Mouse (Mus musculus) limb, embryonic 15.5 days (tissue): ENCODE measurements around the gene Zbtb20. TPM values are rescaled to one million over a fixed set of nuclear protein-coding genes. Genes with fewer than 3 reads are reported as not detected.
A peak's percentile ranks its signal among the peaks of the same experiment; 100 is the strongest.

ENCODE experiments used
- ATAC-seq: fragments of 200-750 bp; cut with Nextera tagmentation; 2 replicates; pipeline ENCODE4 v1.8.0; 2017; ENCODE audit warnings: low read depth, moderate TSS enrichment; ENCODE audit not compliant: insufficient number of reproducible peaks, low FRiP score, low TSS enrichment
- H3K27ac ChIP-seq: fragments of 300-500 bp; sonication (generic); 2 replicates; pipeline ENCODE4 v1.5.1; 2015; ENCODE audit warnings: moderate library complexity, mild to moderate bottlenecking, inconsistent platforms
- H3K27me3 ChIP-seq: fragments of 300-500 bp; sonication (generic); 2 replicates; pipeline ENCODE4 v1.6.1; 2015; ENCODE audit warnings: inconsistent platforms
- H3K36me3 ChIP-seq: fragments of 300-500 bp; sonication (generic); 2 replicates; pipeline ENCODE4 v1.6.1; 2015; ENCODE audit warnings: inconsistent platforms
- H3K4me1 ChIP-seq: fragments of 300-500 bp; sonication (generic); 2 replicates; pipeline ENCODE4 v1.6.1; 2015; ENCODE audit warnings: inconsistent platforms
- H3K4me2 ChIP-seq: fragments of 300-500 bp; sonication (generic); 2 replicates; pipeline ENCODE4 v1.6.1; 2015; ENCODE audit warnings: mild to moderate bottlenecking, inconsistent platforms
- H3K4me3 ChIP-seq: fragments of 300-500 bp; sonication (generic); 2 replicates; pipeline ENCODE4 v1.5.1; 2015; ENCODE audit warnings: mild to moderate bottlenecking, inconsistent platforms
- H3K9ac ChIP-seq: fragments of 300-500 bp; sonication (generic); 2 replicates; pipeline ENCODE4 v1.6.1; 2015; ENCODE audit warnings: inconsistent platforms
- H3K9me3 ChIP-seq: fragments of 300-500 bp; sonication (generic); 2 replicates; pipeline ENCODE4 v1.6.1; 2016; ENCODE audit warnings: inconsistent platforms
- WGBS: fragments of 180-500 bp; shearing (Covaris S2); methylation state at CpG from one replicate; pipeline ENCODE4 v1.1.7; 2015; 5-methylcytosine and 5-hydroxymethylcytosine counted together
- polyA plus RNA-seq: library from polyadenylated mRNA; unstranded; fragments of >200 nt; fragmentation: Nextera tagmentation; extraction: Ambion mirVana; gene quantifications from 2 replicates; pipeline ENCODE4 v1.2.1, GENCODE M21; 2015

Zbtb20 gene
- polyA plus RNA-seq, 1 experiment from 2014 or later, result 22.4 TPM

DNA sequence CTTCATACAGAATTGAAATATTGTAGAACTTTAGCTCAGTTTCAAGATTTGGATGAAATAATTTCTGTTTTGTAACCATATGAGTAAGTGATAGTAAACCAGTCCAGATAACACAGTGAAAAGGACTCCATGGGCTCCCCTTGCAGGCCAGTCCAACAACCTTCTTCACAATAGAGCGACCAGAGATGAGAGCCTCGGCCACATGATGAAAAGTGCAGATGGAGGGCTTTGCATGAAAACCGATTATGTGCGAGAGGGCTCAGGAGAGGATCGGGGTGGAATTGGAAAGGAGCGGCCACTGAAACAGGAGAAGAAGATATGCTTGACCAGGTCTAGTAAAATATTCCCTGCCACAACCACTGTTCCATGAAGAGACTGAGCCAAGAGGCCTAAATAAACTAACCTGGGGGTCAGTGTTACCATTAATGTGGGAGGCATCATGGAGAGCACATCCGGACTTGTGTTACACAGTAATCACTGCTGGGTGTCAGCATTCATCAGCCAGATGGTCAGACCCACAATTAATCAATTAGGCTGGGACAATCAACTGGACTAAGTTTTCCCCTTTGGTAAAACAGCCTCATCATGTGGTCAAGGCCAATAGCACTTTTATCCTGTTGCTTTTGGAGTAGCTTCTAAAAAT, 485.3 kb downstream of the Zbtb20 start:
- Histone ChIP-seq H3K27me3 (no peaks in the 10 kb centered on the region), H3K4me3 (no peak overlapping the region), H3K9me3 (no peaks in the 10 kb centered on the region), H3K9ac (no peak overlapping the region), H3K4me1 (peaks cover 12% of the 10 kb centered on the region), H3K27ac (no peak overlapping the region), H3K36me3 (no peaks in the 10 kb centered on the region), H3K4me2 (no peak overlapping the region)
- WGBS, result 80% methylated on average over 7 of the region's 7 CpGs
- ATAC-seq, result no peak

DNA sequence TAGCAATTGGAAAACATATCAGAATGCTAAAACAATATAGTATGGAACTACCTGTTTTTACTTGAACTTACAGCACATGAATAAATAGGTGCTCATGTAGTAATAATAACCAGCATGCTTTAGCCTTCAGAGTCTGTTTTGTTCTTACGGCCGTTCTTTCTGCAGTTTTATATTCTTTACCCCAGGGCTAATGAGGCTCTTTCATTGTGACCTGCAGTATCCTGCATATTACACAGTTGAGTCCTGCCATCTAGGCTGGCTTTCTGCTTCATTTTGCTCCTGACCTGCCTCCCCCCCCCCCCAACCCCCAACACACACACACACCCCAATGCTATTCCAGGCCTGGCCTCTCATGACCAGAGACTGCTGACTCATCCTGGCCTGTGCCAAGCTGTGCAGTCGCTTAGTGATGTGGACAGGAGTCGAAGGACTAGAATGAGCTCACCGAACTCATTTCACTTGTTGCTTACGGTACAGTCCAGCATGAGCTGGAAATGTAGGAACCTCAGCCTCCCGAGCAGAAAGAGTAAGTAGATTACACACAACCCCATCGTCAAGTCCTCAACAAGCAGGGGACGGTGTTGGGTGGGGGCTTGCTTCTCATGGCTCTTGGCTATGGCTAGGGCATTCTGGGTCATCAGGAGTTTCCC, 487.1 kb downstream of the Zbtb20 start:
- H3K4me3 ChIP-seq, result no peak overlapping the region
- no peak for ATAC-seq
- 62% methylated on average over 9 of the region's 9 CpGs for WGBS

DNA sequence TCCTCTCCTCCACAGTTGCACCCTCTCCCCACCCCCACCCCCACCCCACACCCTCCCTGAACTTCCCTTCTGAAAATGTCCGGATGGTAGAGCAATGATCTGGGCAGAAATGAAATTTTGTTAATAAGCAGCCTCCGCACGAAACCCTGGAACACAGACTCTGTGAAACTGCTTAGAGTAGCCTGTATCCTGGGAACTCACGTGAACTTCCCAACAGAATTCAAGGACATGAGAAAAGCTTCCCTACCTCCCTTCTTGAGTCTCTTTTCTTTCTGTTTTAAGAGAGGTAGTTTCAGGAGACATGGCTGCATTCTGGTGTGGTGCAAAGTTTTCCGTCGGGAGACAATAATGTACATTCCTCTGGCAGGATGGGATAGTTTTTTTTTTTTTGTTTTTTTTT, 487.6 kb downstream of the Zbtb20 start:
- 50% methylated on average over 6 of the region's 6 CpGs for WGBS

More for the DNA sequence above, 487.1 kb downstream of the Zbtb20 start:
- Histone ChIP-seq H3K4me2 (no peak overlapping the region), H3K9me3 (no peaks in the 10 kb centered on the region), H3K9ac (no peak overlapping the region), H3K4me1 (peaks cover 12% of the 10 kb centered on the region), H3K36me3 (no peaks in the 10 kb centered on the region), H3K27me3 (no peaks in the 10 kb centered on the region), H3K27ac (peak overlapping the region; percentile 8; the same call in 1 of the 2 replicates)

DNA sequence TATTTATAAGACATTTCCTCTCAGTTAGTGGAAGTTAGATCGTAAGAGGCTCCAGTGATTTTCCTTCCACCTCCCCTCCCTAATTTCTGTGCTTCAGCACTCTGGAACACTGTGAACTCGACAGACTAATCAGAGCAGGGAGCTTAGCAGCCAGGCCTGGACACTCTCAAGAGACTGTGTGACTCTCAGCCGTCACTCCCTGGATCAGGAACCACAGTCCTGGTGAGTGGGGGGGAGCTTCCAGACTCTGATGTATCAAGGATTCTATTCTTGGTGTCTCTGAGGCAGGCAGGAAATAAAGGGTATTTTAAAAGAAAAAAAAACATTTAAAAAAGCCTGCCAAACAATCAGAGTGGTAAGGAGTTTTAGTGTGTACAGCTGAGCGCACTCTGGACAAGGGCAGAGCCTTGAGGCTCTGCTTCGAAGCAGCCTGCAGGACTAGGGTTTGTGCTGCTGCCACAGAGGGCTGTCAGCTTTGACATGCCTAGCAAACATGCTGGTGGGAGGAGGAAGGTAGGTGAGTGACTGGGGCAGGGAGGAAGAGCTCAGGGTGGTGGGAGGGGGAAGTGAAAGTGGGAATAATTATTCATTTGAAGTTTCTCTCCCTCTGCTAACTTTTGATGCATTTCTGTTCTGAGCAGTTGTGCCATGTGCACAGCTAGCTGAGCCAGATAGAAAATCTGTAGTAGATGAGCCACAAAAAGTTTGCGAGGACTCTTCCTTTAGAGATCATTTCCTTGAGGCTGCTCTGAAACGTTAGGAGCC, 488.3 kb downstream of the Zbtb20 start:
- Histone ChIP-seq H3K4me3 (no peak overlapping the region), H3K9me3 (no peaks in the 10 kb centered on the region), H3K9ac (no peak overlapping the region), H3K4me2 (0 out of 2 replicates have a peak overlapping the region, but pooled peaks have one; percentile 5), H3K36me3 (no peaks in the 10 kb centered on the region), H3K27ac (peak overlapping the region; percentile 40), H3K4me1 (peaks cover 12% of the 10 kb centered on the region), H3K27me3 (no peaks in the 10 kb centered on the region)
- 26% methylated on average over 7 of the region's 7 CpGs for WGBS
- ATAC-seq, result no peak

More for the DNA sequence above, 487.6 kb downstream of the Zbtb20 start:
- no peaks in the 10 kb centered on the region for H3K36me3 ChIP-seq
- H3K27me3 ChIP-seq, result no peaks in the 10 kb centered on the region
- 0 out of 2 replicates have a peak overlapping the region, but pooled peaks have one; percentile 5 for H3K4me2 ChIP-seq
- H3K4me1 ChIP-seq, result peaks cover 12% of the 10 kb centered on the region
- no peaks in the 10 kb centered on the region for H3K9me3 ChIP-seq
- no peak for ATAC-seq
- no peak overlapping the region for H3K9ac ChIP-seq
- H3K4me3 ChIP-seq, result no peak overlapping the region
- peak overlapping the region; percentile 8; the same call in 1 of the 2 replicates for H3K27ac ChIP-seq

DNA sequence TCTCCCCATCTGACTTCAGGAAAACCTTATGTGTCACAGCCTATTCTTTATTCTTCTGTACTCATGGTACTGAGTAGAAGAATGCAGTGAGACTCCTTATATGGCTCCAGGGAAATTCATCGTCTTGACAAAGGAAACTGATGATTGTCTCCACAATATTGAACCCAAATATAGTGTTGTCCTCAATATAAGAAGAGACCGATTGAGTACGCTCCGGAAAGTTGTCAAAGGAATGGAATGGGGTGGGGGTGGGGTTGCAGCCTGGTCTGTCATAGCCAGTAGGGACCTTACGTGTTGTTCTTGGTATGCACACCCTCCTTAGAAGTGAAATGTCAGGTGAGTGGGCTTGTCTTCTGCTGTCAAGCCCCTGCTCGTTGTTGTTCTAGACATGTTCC, 488.8 kb downstream of the Zbtb20 start:
- Histone ChIP-seq H3K4me2 (no peak overlapping the region), H3K27ac (no peak overlapping the region; the same call in 1 of the 2 replicates), H3K9me3 (no peaks in the 10 kb centered on the region), H3K9ac (no peak overlapping the region), H3K36me3 (no peaks in the 10 kb centered on the region), H3K4me3 (no peak overlapping the region), H3K27me3 (no peaks in the 10 kb centered on the region), H3K4me1 (peaks cover 12% of the 10 kb centered on the region)
- 76% methylated on average over 6 of the region's 6 CpGs for WGBS
- ATAC-seq, result no peak; the same call in 1 of the 2 replicates

DNA sequence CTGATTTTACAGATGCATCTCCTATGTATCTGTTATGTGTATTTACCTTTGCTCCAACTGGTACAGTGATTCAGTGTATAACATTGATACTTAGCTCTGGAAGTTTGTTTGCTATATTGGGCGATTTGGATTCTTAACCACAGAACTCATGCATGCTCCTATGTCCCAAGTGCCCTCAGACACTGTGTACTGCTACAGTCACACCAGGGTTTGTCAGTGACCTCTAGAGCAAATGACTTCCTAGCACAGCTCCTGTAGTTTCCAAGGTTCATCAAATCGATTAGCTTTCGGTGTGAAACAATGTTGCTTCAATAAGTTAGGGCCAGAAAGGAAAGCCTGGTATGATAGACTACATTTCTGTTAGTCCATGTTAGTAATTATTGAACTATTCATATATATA, 489.6 kb downstream of the Zbtb20 start:
- Histone ChIP-seq H3K36me3 (no peaks in the 10 kb centered on the region), H3K4me2 (no peak overlapping the region), H3K4me1 (peaks cover 12% of the 10 kb centered on the region), H3K27ac (no peak overlapping the region), H3K9me3 (no peaks in the 10 kb centered on the region), H3K27me3 (no peaks in the 10 kb centered on the region), H3K4me3 (no peak overlapping the region), H3K9ac (no peak overlapping the region)
- 94% methylated on average over 3 of the region's 3 CpGs for WGBS
- no peak for ATAC-seq

DNA sequence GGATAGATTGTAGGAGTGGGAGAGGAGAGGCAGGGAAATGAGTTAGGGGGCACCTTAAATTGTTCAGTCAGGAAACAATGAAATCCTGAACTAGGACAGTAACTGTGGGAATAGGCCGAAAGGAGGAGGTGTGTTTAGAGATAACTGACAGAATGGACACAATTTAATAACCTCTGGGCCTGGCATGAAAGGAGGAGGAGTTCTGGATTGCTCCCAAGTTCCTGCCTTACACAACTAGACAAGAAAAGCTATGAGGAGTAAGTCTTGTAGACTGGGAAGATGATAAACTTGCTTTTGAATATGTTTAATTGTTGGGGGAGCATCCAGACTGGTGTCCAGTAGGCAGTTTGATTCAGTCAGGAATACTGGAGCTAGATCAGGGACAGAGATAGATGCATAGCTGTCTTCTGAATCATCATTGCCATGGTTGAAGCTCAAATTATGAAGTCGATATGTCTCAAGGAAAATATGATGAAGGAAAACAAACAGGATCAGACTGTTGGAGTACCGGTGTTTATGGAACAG, 494.9 kb downstream of the Zbtb20 start:
- Histone ChIP-seq H3K4me3 (no peak overlapping the region), H3K9ac (no peak overlapping the region), H3K27me3 (no peaks in the 10 kb centered on the region), H3K27ac (no peak overlapping the region), H3K4me1 (no peaks in the 10 kb centered on the region), H3K4me2 (no peak overlapping the region), H3K36me3 (no peaks in the 10 kb centered on the region), H3K9me3 (no peaks in the 10 kb centered on the region)
- ATAC-seq, result no peak
- 87% methylated on average over 3 of the region's 3 CpGs for WGBS

DNA sequence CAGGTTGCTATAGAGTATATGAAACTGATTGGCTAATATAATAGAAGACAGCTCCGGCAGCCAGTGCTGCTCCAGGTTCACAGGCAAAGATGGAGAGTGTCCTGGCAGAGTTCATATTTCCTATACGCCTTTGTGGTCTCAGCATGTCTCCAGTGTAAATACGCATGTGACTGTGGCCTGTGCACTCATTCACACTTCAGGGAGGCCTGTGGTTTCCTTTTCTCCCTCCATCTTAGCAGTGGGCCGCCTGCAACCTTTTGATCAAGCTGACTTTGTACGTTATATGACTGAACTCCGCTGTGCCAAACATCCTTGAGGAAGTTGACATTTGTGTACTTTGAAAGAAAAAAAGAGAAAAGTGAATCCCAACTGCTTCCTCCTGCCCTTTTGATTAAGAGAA, 501.1 kb downstream of the Zbtb20 start:
- Histone ChIP-seq H3K36me3 (no peaks in the 10 kb centered on the region), H3K27me3 (no peaks in the 10 kb centered on the region), H3K9me3 (no peaks in the 10 kb centered on the region), H3K27ac (no peak overlapping the region), H3K4me1 (no peaks in the 10 kb centered on the region), H3K4me3 (no peak overlapping the region), H3K4me2 (no peak overlapping the region), H3K9ac (no peak overlapping the region)
- 73% methylated on average over 6 of the region's 6 CpGs for WGBS
- no peak for ATAC-seq

DNA sequence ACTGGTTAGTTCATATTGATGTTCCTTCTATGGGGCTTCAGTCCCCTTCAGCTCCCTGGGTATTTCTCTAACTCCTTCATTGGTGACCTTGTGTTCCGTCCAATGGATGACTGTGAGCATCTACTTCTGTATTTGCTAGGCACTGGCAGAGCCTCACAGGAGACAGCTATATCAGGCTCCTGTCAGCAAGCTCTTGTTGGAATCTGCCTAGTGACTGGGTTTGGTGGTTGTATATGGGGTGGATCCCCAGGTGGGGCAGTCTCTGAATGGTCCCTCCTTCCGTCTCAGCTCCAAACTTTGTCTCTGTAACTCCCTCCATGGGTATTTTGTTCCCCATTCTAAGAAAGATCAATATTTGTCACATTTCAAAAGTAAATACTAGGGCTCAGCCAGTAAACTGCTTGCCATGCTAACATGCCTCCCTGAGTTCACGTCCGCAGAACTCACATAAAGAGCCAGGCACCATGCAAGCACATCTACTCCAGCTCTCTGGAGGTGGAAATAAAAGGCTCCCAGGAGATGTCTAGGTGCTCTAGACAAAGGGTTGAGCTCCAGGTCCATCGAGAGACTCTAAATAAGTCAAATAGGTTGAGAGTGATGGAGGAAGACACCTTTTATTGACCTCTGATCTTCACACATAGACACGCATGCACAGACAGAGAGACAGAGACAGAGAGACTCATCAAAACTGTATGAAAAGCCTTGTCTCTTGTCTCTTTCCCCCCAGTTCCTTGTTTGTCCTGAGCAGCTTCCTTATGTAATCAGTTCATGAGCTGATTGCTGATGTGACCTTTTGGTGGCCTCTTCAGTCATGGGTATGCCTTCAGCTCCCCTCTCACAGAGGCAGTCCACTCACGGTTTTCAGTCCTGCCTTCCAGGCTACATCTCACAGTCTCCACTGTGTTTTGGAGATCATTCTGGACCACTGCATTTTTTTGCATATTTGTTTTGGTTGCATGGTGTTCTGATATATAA, 504.0 kb downstream of the Zbtb20 start:
- 85% methylated on average over 7 of the region's 7 CpGs for WGBS
- ATAC-seq, result no peak
- H3K9me3 ChIP-seq, result no peaks in the 10 kb centered on the region
- no peaks in the 10 kb centered on the region for H3K36me3 ChIP-seq
- no peaks in the 10 kb centered on the region for H3K27me3 ChIP-seq
- no peak overlapping the region for H3K4me2 ChIP-seq
- H3K4me1 ChIP-seq, result no peaks in the 10 kb centered on the region
- H3K27ac ChIP-seq, result no peak overlapping the region
- no peak overlapping the region for H3K9ac ChIP-seq
- no peak overlapping the region for H3K4me3 ChIP-seq

DNA sequence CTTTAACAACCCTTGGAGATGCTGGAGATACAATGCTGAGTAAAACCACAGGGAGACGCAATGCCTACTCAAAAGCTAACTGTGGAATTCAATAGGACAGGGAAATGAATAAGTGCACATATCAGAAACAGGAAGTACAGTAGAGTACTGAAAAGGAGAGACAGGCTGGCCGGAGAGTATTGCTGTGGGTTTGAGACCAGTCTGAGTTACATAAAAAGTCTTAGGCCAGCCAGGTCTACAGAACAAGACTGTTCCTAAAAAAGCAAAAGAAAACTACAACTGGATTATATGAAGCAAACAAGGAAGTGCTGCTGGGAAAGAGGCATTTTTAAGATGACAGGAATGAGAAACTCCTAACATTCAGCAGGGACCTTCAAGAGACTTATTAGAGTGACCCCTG, 505.5 kb downstream of the Zbtb20 start:
- no peak for ATAC-seq
- H3K9me3 ChIP-seq, result no peaks in the 10 kb centered on the region

DNA sequence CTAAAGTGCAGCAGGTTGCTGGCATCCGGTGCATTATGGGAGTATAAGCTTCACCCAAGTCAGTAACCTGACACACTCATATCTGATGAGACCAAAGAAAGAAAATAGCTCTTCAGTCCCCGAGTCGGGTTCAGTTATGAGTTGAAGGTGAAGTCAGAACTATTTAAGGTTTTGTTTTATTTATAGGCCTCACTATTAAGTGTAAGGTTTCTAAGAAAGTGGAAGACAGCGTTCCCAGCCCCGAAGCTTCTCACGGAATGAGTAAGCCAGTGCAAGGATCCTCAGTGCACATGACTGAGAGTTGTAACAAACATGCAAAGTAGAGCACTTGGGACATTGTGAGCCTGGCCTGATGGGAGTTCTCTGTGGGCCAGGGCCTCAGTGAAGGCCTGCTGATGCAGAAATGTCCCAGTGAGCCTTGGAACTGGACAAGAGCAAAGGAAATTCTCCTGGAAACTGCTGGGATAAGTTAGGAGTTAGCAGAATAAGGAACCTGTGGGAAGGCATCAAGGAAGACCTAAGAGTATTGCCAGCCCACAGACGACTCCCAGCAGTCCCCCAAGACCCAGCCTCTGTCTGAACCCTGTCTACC, 507.6 kb downstream of the Zbtb20 start:
- H3K9ac ChIP-seq, result no peak overlapping the region
- no peaks in the 10 kb centered on the region for H3K36me3 ChIP-seq
- ATAC-seq, result no peak
- H3K27me3 ChIP-seq, result no peaks in the 10 kb centered on the region
- no peak overlapping the region for H3K4me2 ChIP-seq
- WGBS, result 76% methylated on average over 7 of the region's 7 CpGs
- H3K4me1 ChIP-seq, result no peaks in the 10 kb centered on the region
- H3K4me3 ChIP-seq, result no peak overlapping the region
- no peak overlapping the region for H3K27ac ChIP-seq
- H3K9me3 ChIP-seq, result no peaks in the 10 kb centered on the region

More for the DNA sequence above, 505.5 kb downstream of the Zbtb20 start:
- no peaks in the 10 kb centered on the region for H3K36me3 ChIP-seq
- no peak overlapping the region for H3K9ac ChIP-seq
- H3K27me3 ChIP-seq, result no peaks in the 10 kb centered on the region
- no peaks in the 10 kb centered on the region for H3K4me1 ChIP-seq
- H3K4me2 ChIP-seq, result no peak overlapping the region
- WGBS, result 80% methylated on average over 2 of the region's 2 CpGs
- no peak overlapping the region for H3K4me3 ChIP-seq
- H3K27ac ChIP-seq, result no peak overlapping the region
